ENCODE assay signal across 8 mouse cellular contexts in the genomic region with DNA sequence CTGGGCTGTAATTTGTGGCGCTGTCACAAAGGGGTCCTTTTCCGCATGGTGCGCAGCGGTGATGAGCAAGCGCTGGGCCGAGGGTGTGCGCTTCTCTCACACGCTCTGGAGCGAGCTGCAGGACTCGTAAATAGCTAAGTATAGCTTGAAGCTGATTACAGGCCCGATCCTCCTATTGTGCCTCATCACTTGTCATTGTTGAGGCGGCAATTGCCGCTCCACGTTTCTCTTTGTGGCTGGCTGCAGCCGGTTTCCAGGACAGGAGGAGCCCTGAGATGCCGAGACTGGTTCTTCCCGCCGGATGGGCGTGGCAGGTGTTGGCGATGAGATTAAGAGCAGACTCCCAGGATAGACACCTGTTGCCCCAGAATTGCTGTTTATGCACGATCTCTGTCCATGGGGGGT. TPM values are rescaled to one million over a fixed set of nuclear protein-coding genes. Genes with fewer than 3 reads are reported as not detected.
DNase-seq lines count a peak whose midpoint lies in the region; ATAC-seq lines count a peak whose summit lies in the region.

No protein-coding gene starts in this region.

- peaks cover 10% of the 10 kb centered on the region; the same call in 1 of the 2 replicates for H3K9me3 ChIP-seq in heart, embryonic 13.5 days
- H3K9me3 ChIP-seq in forebrain, embryonic 14.5 days (replicated peaks; ENCODE audit: control insufficient read depth, low read length) = no peaks in the 10 kb centered on the region
- H3K9me3 ChIP-seq in neural tube, embryonic 11.5 days (ENCODE audit: control insufficient read depth, low read length) = no peaks in the 10 kb centered on the region

- ATAC-seq in heart, embryonic 13.5 days (ENCODE audit: extremely low read depth, insufficient number of reproducible peaks, low FRiP score, low TSS enrichment) = no peak
- ATAC-seq in forebrain, embryonic 14.5 days = peak; percentile 79
- peak; percentile 64; the same call in 1 of the 2 replicates for ATAC-seq in neural tube, embryonic 11.5 days (ENCODE audit: insufficient read depth, low FRiP score, low TSS enrichment)
- no peak for ATAC-seq in erythroid progenitor cell, adult 5-6 weeks (replicated peaks; ENCODE audit: low FRiP score, poor library complexity, severe bottlenecking)

- H3K4me1 ChIP-seq in heart, embryonic 13.5 days = peaks cover 12% of the 10 kb centered on the region
- peaks cover 3% of the 10 kb centered on the region; the same call in 1 of the 2 replicates for H3K4me1 ChIP-seq in forebrain, embryonic 14.5 days (ENCODE audit: control insufficient read depth, insufficient read depth, low read length)
- H3K4me1 ChIP-seq in neural tube, embryonic 11.5 days (ENCODE audit: control insufficient read depth, insufficient read depth, low read length) = no peaks in the 10 kb centered on the region

- peak overlapping the region; percentile 42 for H3K4me3 ChIP-seq in heart, embryonic 13.5 days
- peak overlapping the region; percentile 22 for H3K4me3 ChIP-seq in forebrain, embryonic 14.5 days (ENCODE audit: low read depth, low read length)
- H3K4me3 ChIP-seq in neural tube, embryonic 11.5 days (ENCODE audit: low read depth, low read length) = peak overlapping the region; percentile 23

- H3K4me2 ChIP-seq in heart, embryonic 13.5 days = peak overlapping the region; percentile 70
- H3K4me2 ChIP-seq in forebrain, embryonic 14.5 days (ENCODE audit: low read length) = peak overlapping the region; percentile 55
- H3K4me2 ChIP-seq in neural tube, embryonic 11.5 days (ENCODE audit: low read depth) = peak overlapping the region; percentile 67

- DNase-seq in heart, adult 11 months = no peak
- DNase-seq in brain, embryonic 18.5 days (ENCODE audit: low read depth, low spot score) = peak; percentile 28
- peak; percentile 70 for DNase-seq in forebrain, embryonic 14.5 days (ENCODE audit: low spot score)
- peak; percentile 22 to 29 for DNase-seq in left cerebral cortex, postnatal 14 days (ENCODE audit: low spot score in 2 of 2)
- peak; percentile 63 for DNase-seq in neural tube, embryonic 11.5 days (ENCODE audit: low spot score)
- no peak for DNase-seq in adrenal gland, adult 2 months

- H3K36me3 ChIP-seq in heart, embryonic 13.5 days = no peaks in the 10 kb centered on the region
- H3K36me3 ChIP-seq in forebrain, embryonic 14.5 days (ENCODE audit: control insufficient read depth, insufficient read depth, low read length) = no peaks in the 10 kb centered on the region
- no peaks in the 10 kb centered on the region for H3K36me3 ChIP-seq in neural tube, embryonic 11.5 days (ENCODE audit: control insufficient read depth, insufficient read depth, low read length)

- H3K27ac ChIP-seq in heart, embryonic 13.5 days (replicated peaks) = no peak overlapping the region
- 0 out of 2 replicates have a peak overlapping the region, but pooled peaks have one; percentile 16 for H3K27ac ChIP-seq in forebrain, embryonic 14.5 days (ENCODE audit: low read depth, low read length)
- H3K27ac ChIP-seq in neural tube, embryonic 11.5 days (ENCODE audit: low read depth, low read length) = no peak overlapping the region

- H3K9ac ChIP-seq in heart, embryonic 13.5 days = peak overlapping the region; percentile 41
- H3K9ac ChIP-seq in forebrain, embryonic 14.5 days (ENCODE audit: low read length) = peak overlapping the region; percentile 63
- peak overlapping the region; percentile 60 for H3K9ac ChIP-seq in neural tube, embryonic 11.5 days (ENCODE audit: low read length)

- WGBS in heart, embryonic 13.5 days = 20% methylated on average over 21 of the region's 21 CpGs
- WGBS in forebrain, embryonic 14.5 days = 11% methylated on average over 21 of the region's 21 CpGs
- WGBS in neural tube, embryonic 11.5 days = 14% methylated on average over 21 of the region's 21 CpGs

- intact Hi-C loops in left cerebral cortex, postnatal 14 days (cut with DNase I) = no loop called here

- H3K27me3 ChIP-seq in heart, embryonic 13.5 days (replicated peaks) = peaks cover 15% of the 10 kb centered on the region; the same call in 1 of the 2 replicates
- H3K27me3 ChIP-seq in forebrain, embryonic 14.5 days (replicated peaks; ENCODE audit: control insufficient read depth, insufficient read depth, low read length) = no peaks in the 10 kb centered on the region
- 0 out of 2 replicates have a peak, but pooled peaks cover 4% of the 10 kb centered on the region for H3K27me3 ChIP-seq in neural tube, embryonic 11.5 days (ENCODE audit: control insufficient read depth, insufficient read depth, low read length)

RNA-seq across cellular contexts. Expression of gene Ccdc149, which starts 44.8 kb away (rescaled TPM):
- polyA plus RNA-seq in heart, embryonic 13.5 days (2015; fragmentation: Nextera tagmentation; extraction: Ambion mirVana) = 2.2 and 2.4 TPM in 2 replicates
- 8.5 and 9.6 TPM in 2 replicates for polyA plus RNA-seq in forebrain, embryonic 14.5 days (2014; fragmentation: Nextera tagmentation; extraction: Ambion mirVana)
- total RNA-seq in left cerebral cortex, postnatal 14 days (2021) = 10 to 100 TPM; 38.9 to 43.3 TPM
- polyA plus RNA-seq in neural tube, embryonic 11.5 days (2014; fragmentation: Nextera tagmentation; extraction: Ambion mirVana) = 2.2 and 2.3 TPM in 2 replicates
- total RNA-seq in adrenal gland, adult 2 months (2021) = 1 to 10 TPM; 4.9 to 9.6 TPM
- 1.1 and 1.2 TPM in 2 replicates for polyA plus RNA-seq in adrenal gland, adult 2 months (2012; rRNA removed)
- total RNA-seq in erythroid progenitor cell, adult 5-6 weeks (2015; ENCODE audit: low replicate concordance) = not detected in 2 replicates
- 0.64 TPM in 1 of 2 replicates, not detected in the other for total RNA-seq in erythroid progenitor cell, adult 5-6 weeks (2017; ENCODE audit: low replicate concordance)

RNA-seq across cellular contexts. Expression of gene Lgi2, which starts 50.2 kb away (rescaled TPM):
- polyA plus RNA-seq in heart, embryonic 13.5 days (2015; fragmentation: Nextera tagmentation; extraction: Ambion mirVana) = 2.0 and 2.1 TPM in 2 replicates
- 1.4 and 1.7 TPM in 2 replicates for polyA plus RNA-seq in forebrain, embryonic 14.5 days (2014; fragmentation: Nextera tagmentation; extraction: Ambion mirVana)
- total RNA-seq in left cerebral cortex, postnatal 14 days (2021) = 10 to 100 TPM; 48.9 to 57.3 TPM
- 1.4 and 1.5 TPM in 2 replicates for polyA plus RNA-seq in neural tube, embryonic 11.5 days (2014; fragmentation: Nextera tagmentation; extraction: Ambion mirVana)
- 1 to 10 TPM in 1 of 2 experiments, under 1 TPM in 1; 0.69 to 1.6 TPM for total RNA-seq in adrenal gland, adult 2 months (2021)
- polyA plus RNA-seq in adrenal gland, adult 2 months (2012; rRNA removed) = 0.26 and 0.41 TPM in 2 replicates
- total RNA-seq in erythroid progenitor cell, adult 5-6 weeks (2015; ENCODE audit: low replicate concordance) = not detected in 2 replicates
- not detected in 2 replicates for total RNA-seq in erythroid progenitor cell, adult 5-6 weeks (2017; ENCODE audit: low replicate concordance)

Comparison
In these comparisons a context has a peak if more than half of its experiments do, and no peak if none do; other contexts are left out.
1. ATAC-seq: peak in forebrain, embryonic 14.5 days (single experiment) and neural tube, embryonic 11.5 days (single experiment); none in heart, embryonic 13.5 days (single experiment) and erythroid progenitor cell, adult 5-6 weeks (single experiment).
2. DNase-seq: peak in brain, embryonic 18.5 days (single experiment), forebrain, embryonic 14.5 days (single experiment), left cerebral cortex, postnatal 14 days (2 of 2) and neural tube, embryonic 11.5 days (single experiment); none in heart, adult 11 months (single experiment) and adrenal gland, adult 2 months (single experiment).
3. Peak in every context shown above with its lines, with median percentiles within 50 percentile points of each other: H3K4me2 ChIP-seq, H3K4me3 ChIP-seq and H3K9ac ChIP-seq.